Mouse (Mus musculus): ENCODE data around the gene Exd1. TPM values are rescaled to one million over a fixed set of nuclear protein-coding genes. Genes with fewer than 3 reads are reported as not detected.

Exd1 gene
- total RNA-seq (2014; rRNA removed) (0.83 and 0.87 TPM in 2 replicates), polyA plus RNA-seq (2012; rRNA removed) (0.66 and 0.87 TPM in 2 replicates)

GRCm38 (mm10) chr2:119547522-119548370 is at the start of gene Exd1, which contains the start of gene Chp1:
TSS of gene Exd1 (minus strand) at chr2:119547627.
TSS of gene Chp1 (plus strand) at chr2:119547697.
- Histone ChIP-seq H3K4me3 (ENCODE audit: insufficient read depth, low read depth, low read length) (peak within 1 kb of the TSS; percentile 77), H3K27me3 (ENCODE audit: control insufficient read depth, insufficient read depth, low read length) (no peaks in the 10 kb centered on the region), H3K9ac (ENCODE audit: low read depth, low read length) (peak within 1 kb of the TSS; percentile 83), H3K36me3 (ENCODE audit: control insufficient read depth, insufficient read depth, low read length) (peaks cover 9% of the 10 kb centered on the region), H3K79me2 (ENCODE audit: control insufficient read depth, insufficient read depth, low read length) (peaks cover 27% of the 10 kb centered on the region), H3K4me1 (ENCODE audit: control insufficient read depth, insufficient read depth, low read length) (peaks cover 17% of the 10 kb centered on the region), H3K27ac (replicated peaks; ENCODE audit: insufficient read depth, low read depth, low read length) (peak within 1 kb of the TSS; percentile 99)
- DNase-seq (ENCODE audit: extremely low read depth, low read depth, low spot score), result peak; percentile 91
- TF ChIP-seq POLR2A (IDR thresholded peaks at IDR 0.05; ENCODE audit: extremely low read depth, insufficient read depth, low read length), result peak; percentile 86
- peak; percentile 6; the same call in 1 of the 2 replicates for TF ChIP-seq CTCF (IDR thresholded peaks at IDR 0.05; ENCODE audit: low read depth, low read length)
- WGBS, result under 1% methylated on average over 57 of the region's 57 CpGs

GRCm38 (mm10) chr2:119596781-119597330 is 49.4 kb upstream of the Exd1 start:
- peaks cover 36% of the 10 kb centered on the region for H3K36me3 ChIP-seq (ENCODE audit: control insufficient read depth, insufficient read depth, low read length)
- 81% methylated on average over 8 of the region's 8 CpGs for WGBS
- TF ChIP-seq POLR2A (IDR thresholded peaks at IDR 0.05; ENCODE audit: extremely low read depth, insufficient read depth, low read length) (no peak), CTCF (IDR thresholded peaks at IDR 0.05; ENCODE audit: low read depth, low read length) (no peak)
- H3K27ac ChIP-seq (replicated peaks; ENCODE audit: insufficient read depth, low read depth, low read length), result no peak overlapping the region
- no peak for DNase-seq (ENCODE audit: extremely low read depth, low read depth, low spot score)
- no peak overlapping the region for H3K9ac ChIP-seq (ENCODE audit: low read depth, low read length)
- no peak overlapping the region for H3K4me3 ChIP-seq (ENCODE audit: insufficient read depth, low read depth, low read length)
- H3K79me2 ChIP-seq (ENCODE audit: control insufficient read depth, insufficient read depth, low read length), result peaks cover 11% of the 10 kb centered on the region; the same call in 1 of the 2 replicates
- H3K4me1 ChIP-seq (ENCODE audit: control insufficient read depth, insufficient read depth, low read length), result peaks cover 17% of the 10 kb centered on the region
- no peaks in the 10 kb centered on the region for H3K27me3 ChIP-seq (ENCODE audit: control insufficient read depth, insufficient read depth, low read length)

- peak overlapping the region; percentile 60 for H3K4me3 ChIP-seq (ENCODE audit: insufficient read depth, low read depth, low read length)
- WGBS, result 20% methylated on average over 4 of the region's 4 CpGs
These were observed 47.9 kb upstream of the Exd1 start for GRCm38 (mm10) chr2:119595308-119595707.

GRCm38 (mm10) chr2:119594113-119594981 is 46.9 kb upstream of the Exd1 start:
- Histone ChIP-seq H3K79me2 (ENCODE audit: control insufficient read depth, insufficient read depth, low read length) (peaks cover 11% of the 10 kb centered on the region; the same call in 1 of the 2 replicates), H3K27ac (replicated peaks; ENCODE audit: insufficient read depth, low read depth, low read length) (peak overlapping the region; percentile 94)

More at GRCm38 (mm10) chr2:119595308-119595707, 47.9 kb upstream of the Exd1 start:
- H3K27ac ChIP-seq (replicated peaks; ENCODE audit: insufficient read depth, low read depth, low read length), result no peak overlapping the region
- peaks cover 37% of the 10 kb centered on the region for H3K36me3 ChIP-seq (ENCODE audit: control insufficient read depth, insufficient read depth, low read length)
- H3K79me2 ChIP-seq (ENCODE audit: control insufficient read depth, insufficient read depth, low read length), result peaks cover 11% of the 10 kb centered on the region; the same call in 1 of the 2 replicates
- peaks cover 10% of the 10 kb centered on the region for H3K4me1 ChIP-seq (ENCODE audit: control insufficient read depth, insufficient read depth, low read length)
- TF ChIP-seq CTCF (IDR thresholded peaks at IDR 0.05; ENCODE audit: low read depth, low read length), result no peak
- no peak for TF ChIP-seq POLR2A (IDR thresholded peaks at IDR 0.05; ENCODE audit: extremely low read depth, insufficient read depth, low read length)
- peak overlapping the region; percentile 37; the same call in 1 of the 2 replicates for H3K9ac ChIP-seq (ENCODE audit: low read depth, low read length)
- H3K27me3 ChIP-seq (ENCODE audit: control insufficient read depth, insufficient read depth, low read length), result no peaks in the 10 kb centered on the region
- DNase-seq (ENCODE audit: extremely low read depth, low read depth, low spot score), result no peak

GRCm38 (mm10) chr2:119593765-119594112 is 46.3 kb upstream of the Exd1 start:
- DNase-seq (ENCODE audit: extremely low read depth, low read depth, low spot score), result no peak
- Histone ChIP-seq H3K27ac (replicated peaks; ENCODE audit: insufficient read depth, low read depth, low read length) (peak overlapping the region; percentile 69), H3K4me1 (ENCODE audit: control insufficient read depth, insufficient read depth, low read length) (peaks cover 8% of the 10 kb centered on the region), H3K4me3 (ENCODE audit: insufficient read depth, low read depth, low read length) (peak overlapping the region; percentile 29), H3K79me2 (ENCODE audit: control insufficient read depth, insufficient read depth, low read length) (peaks cover 11% of the 10 kb centered on the region; the same call in 1 of the 2 replicates), H3K9ac (ENCODE audit: low read depth, low read length) (peak overlapping the region; percentile 24; the same call in 1 of the 2 replicates), H3K36me3 (ENCODE audit: control insufficient read depth, insufficient read depth, low read length) (peaks cover 28% of the 10 kb centered on the region), H3K27me3 (ENCODE audit: control insufficient read depth, insufficient read depth, low read length) (no peaks in the 10 kb centered on the region)
- TF ChIP-seq POLR2A (IDR thresholded peaks at IDR 0.05; ENCODE audit: extremely low read depth, insufficient read depth, low read length), result no peak
- TF ChIP-seq CTCF (IDR thresholded peaks at IDR 0.05; ENCODE audit: low read depth, low read length), result no peak
- WGBS, result 2% methylated on average over 7 of the region's 7 CpGs

More at GRCm38 (mm10) chr2:119594113-119594981, 46.9 kb upstream of the Exd1 start:
- Histone ChIP-seq H3K4me1 (ENCODE audit: control insufficient read depth, insufficient read depth, low read length) (peaks cover 8% of the 10 kb centered on the region), H3K9ac (ENCODE audit: low read depth, low read length) (peak overlapping the region; percentile 97), H3K4me3 (ENCODE audit: insufficient read depth, low read depth, low read length) (peak overlapping the region; percentile 92), H3K36me3 (ENCODE audit: control insufficient read depth, insufficient read depth, low read length) (peaks cover 33% of the 10 kb centered on the region), H3K27me3 (ENCODE audit: control insufficient read depth, insufficient read depth, low read length) (no peaks in the 10 kb centered on the region)
- DNase-seq (ENCODE audit: extremely low read depth, low read depth, low spot score), result peak; percentile 94
- WGBS, result under 1% methylated on average over 61 of the region's 61 CpGs
- peak; percentile 86; the same call in 1 of the 2 replicates for TF ChIP-seq POLR2A (IDR thresholded peaks at IDR 0.05; ENCODE audit: extremely low read depth, insufficient read depth, low read length)
- no peak for TF ChIP-seq CTCF (IDR thresholded peaks at IDR 0.05; ENCODE audit: low read depth, low read length)
